Mouse (Mus musculus): ENCODE data around the gene Trpm2. TPM values are rescaled to one million over a fixed set of nuclear protein-coding genes. Genes with fewer than 3 reads are reported as not detected.

The Trpm2 gene
- total RNA-seq, 4 experiments from 2014 or later: 0.07 to 0.20 TPM; not detected in 2

Other genes starting within 250 kb of the Trpm2 start
- not detected for gene Krtap12-1, start 250.0 kb downstream of the Trpm2 start, total RNA-seq (2022)
- not detected for gene Gm10100, start 244.1 kb downstream of the Trpm2 start, total RNA-seq (2022)
- not detected for gene Gm18596, start 227.9 kb downstream of the Trpm2 start, total RNA-seq (2022)
- not detected for gene Gm9736, start 219.2 kb downstream of the Trpm2 start, total RNA-seq (2022)
- gene Gm3233, start 210.9 kb downstream of the Trpm2 start, total RNA-seq (2022): not detected
- gene Gm3238, start 199.2 kb downstream of the Trpm2 start, total RNA-seq (2022): not detected
- gene Gm7138, start 193.6 kb downstream of the Trpm2 start, total RNA-seq (2022): not detected
- not detected for gene Gm3250, start 188.0 kb downstream of the Trpm2 start, total RNA-seq (2022)
- gene Gm7137, start 182.4 kb downstream of the Trpm2 start, total RNA-seq (2022): not detected
- gene Gm9639, start 175.5 kb downstream of the Trpm2 start, total RNA-seq (2022): not detected
- gene Gm19668, start 171.4 kb downstream of the Trpm2 start, total RNA-seq (2022): not detected
- gene Gm9507, start 158.7 kb downstream of the Trpm2 start, total RNA-seq (2022): not detected
- not detected for gene Gm2696, start 155.9 kb downstream of the Trpm2 start, total RNA-seq (2022)
- not detected for gene Krtap10-4, start 143.5 kb downstream of the Trpm2 start, total RNA-seq (2022)
- gene Krtap10-10, start 134.6 kb downstream of the Trpm2 start, total RNA-seq (2022): not detected
- gene Gm36176, start 123.8 kb downstream of the Trpm2 start, total RNA-seq (2022): not detected
- gene Gm10318, start 117.7 kb downstream of the Trpm2 start, total RNA-seq (2022): not detected
- not detected for gene Gm3285, start 108.6 kb downstream of the Trpm2 start, total RNA-seq (2022)
- gene Lrrc3, start 68.0 kb downstream of the Trpm2 start, total RNA-seq (2022): under 1 TPM; 0.07 to 0.49 (median 0.08) TPM
- 1 to 10 TPM; 3.2 to 4.7 (median 3.4) TPM for gene 1810043G02Rik, start 8.0 kb upstream of the Trpm2 start, total RNA-seq (2022)
- 10 to 100 TPM in 1 of 4 experiments, 1 to 10 TPM in 3; 7.0 to 10.6 (median 7.2) TPM for gene Pfkl, start 39.5 kb upstream of the Trpm2 start, total RNA-seq (2022)
- not detected for gene Dnmt3l, start 71.4 kb upstream of the Trpm2 start, total RNA-seq (2022)
- not detected for gene Aire, start 73.0 kb upstream of the Trpm2 start, total RNA-seq (2022)
- gene Icosl, start 98.7 kb upstream of the Trpm2 start, total RNA-seq (2022): 1 to 10 TPM; 1.0 to 1.6 (median 1.3) TPM
- gene D10Jhu81e, start 199.2 kb upstream of the Trpm2 start, total RNA-seq (2022): 100 to 1,000 TPM; 250 to 278 (median 260) TPM
- gene Pwp2, start 214.6 kb upstream of the Trpm2 start, total RNA-seq (2022): 10 to 100 TPM; 10.3 to 12.0 (median 11.5) TPM

All from gastrocnemius, adult 8-10 months (tissue).